Mouse (Mus musculus) heart, postnatal 10 days (tissue): ENCODE data around the gene Wipi2. TPM values are rescaled to one million over a fixed set of nuclear protein-coding genes. Genes with fewer than 3 reads are reported as not detected.
A peak's percentile ranks its signal among the peaks of the same experiment; 100 is the strongest.

Experiments
- DNase-seq, 2 experiments: peaks; one replicate each; pipeline ENCODE4 v3.0.0; 2021
- intact Hi-C: fragments of 180-260 bp; cut with DNase I; formaldehyde crosslinking; loops from one replicate; pipeline ENCODE4 v1.15.1; 2025
- total RNA-seq, 2 experiments: library from RNA; stranded (reverse); gene quantifications; 2 replicates each; pipeline ENCODE4 v1.2.3; 2021

The Wipi2 gene
- total RNA-seq, 2 experiments from 2014 or later = 39.0 to 39.3 TPM

DNA sequence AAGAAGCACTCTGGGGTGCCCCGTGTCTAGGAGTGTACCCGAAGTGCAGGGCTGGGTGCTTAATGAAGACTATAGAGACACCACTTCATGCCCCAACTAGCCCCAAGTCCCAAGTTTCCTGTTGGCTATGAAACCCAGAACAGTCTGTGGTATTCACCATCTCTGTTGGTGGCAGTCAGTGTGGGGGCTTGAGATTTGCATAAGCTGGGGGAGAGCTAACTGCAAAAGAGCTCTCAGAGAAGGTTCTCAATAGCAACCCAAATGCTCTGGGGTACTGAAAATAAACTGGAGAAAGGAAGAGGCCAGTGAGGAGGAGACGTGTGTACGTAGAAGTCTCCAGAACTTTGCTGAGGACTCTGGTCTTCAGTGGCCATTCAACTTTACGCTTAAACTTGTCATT is 55.0 kb downstream of the Wipi2 start:
- intact Hi-C loops = no loop called here
- no peak for DNase-seq

DNA sequence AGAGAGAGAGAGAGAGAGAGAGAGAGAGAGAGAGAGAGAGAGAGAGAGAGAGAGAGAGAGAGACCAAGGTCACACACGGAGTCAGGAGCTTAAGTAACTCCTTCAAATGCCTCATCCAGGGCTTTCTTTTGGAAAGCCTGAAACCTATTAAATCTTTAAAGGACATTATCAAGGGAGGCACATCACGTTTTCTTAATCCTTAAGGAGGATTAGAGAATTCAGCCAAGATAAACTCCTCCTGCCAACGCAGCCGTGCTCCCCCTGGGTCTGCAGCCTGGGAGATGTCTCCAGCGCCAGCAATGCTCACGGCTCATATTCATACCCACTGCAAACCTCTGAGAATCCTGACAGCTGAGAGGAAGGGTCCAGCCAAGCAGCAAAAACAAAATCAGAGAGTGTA is 61.4 kb downstream of the Wipi2 start:
- DNase-seq = no peak
- intact Hi-C loops = no loop called here

DNA sequence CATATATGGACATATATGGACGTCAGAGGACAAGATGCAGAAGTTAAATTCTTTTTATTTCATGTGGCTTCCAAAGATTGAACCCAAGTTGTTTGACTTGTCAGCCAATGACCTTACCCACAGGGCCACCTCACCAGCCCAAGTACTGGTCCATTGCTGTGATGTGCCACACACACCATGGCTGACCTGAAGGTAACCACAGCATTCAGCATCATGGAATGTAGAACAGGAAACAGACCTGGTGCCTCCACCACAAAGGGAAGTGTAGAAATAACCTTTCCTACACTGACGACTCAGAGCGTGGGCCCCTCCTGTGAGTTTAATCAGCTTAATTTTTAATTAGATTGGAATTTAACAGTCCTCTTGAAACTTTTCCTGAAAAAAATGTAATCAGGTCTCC is 62.8 kb downstream of the Wipi2 start:
- intact Hi-C loops = no loop called here
- no peak for DNase-seq

DNA sequence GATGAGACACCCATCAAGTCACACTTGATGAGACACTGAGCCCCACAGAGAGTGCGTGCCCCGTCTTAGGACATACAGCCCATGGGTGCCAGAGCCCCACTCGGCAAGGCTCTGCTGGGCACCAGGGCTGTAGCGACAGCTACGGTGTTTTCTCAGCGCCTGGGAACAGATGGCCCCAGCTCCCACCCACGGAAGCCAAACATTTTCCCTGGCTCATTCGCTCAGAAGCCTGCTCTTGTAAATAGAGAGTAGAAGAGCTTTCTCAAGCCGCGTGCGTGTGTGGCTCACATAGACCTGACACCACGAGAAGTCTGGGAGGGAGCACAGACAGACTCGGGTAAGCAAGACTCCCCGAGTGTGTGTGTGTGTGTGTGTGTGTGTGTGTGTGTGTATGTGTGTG is 64.8 kb downstream of the Wipi2 start, which contains the start of gene Slc29a4:
Gene Slc29a4 (plus strand): TSS at position 265 of the 400 bp plus-strand sequence.
- intact Hi-C loops = no loop called here
- no peak for DNase-seq

DNA sequence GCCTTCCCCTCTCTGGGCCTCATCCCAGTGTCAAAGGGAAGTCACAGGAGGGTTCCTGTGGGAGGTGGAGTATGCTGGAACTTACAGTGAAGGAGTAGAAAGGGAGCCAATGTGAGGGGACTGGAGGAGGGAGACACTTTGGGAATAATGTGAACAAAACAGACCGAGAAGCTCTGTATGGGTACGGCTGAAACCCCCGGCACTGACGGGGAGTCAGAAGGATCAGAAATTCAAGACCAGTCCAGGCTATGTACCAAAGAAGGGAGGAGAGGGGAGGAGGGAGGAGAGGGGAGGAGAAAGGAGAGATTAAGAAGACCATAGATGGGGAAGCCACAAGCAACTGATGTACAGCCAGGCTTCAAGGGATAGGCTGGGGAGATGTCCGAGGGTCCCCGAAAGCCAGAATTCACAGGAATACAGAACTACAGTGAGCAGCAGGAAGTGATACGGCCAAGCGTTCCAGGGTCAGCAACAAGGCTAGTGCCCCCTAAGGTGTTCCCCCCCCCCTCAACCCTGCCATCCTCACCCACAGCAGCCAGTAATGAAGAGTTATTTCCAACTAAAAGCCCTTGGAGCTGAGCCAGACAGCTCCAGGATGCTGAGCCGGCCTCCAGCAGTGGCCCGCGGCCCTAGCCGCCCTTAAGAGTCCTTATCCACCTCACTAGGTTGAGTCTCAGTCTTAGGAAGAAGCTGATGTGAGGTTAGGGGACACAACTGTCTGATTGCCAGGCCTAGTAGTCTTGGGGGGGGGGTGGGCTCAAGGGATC is 65.7 kb downstream of the Wipi2 start:
- DNase-seq = no peak
- intact Hi-C loops = no loop called here

DNA sequence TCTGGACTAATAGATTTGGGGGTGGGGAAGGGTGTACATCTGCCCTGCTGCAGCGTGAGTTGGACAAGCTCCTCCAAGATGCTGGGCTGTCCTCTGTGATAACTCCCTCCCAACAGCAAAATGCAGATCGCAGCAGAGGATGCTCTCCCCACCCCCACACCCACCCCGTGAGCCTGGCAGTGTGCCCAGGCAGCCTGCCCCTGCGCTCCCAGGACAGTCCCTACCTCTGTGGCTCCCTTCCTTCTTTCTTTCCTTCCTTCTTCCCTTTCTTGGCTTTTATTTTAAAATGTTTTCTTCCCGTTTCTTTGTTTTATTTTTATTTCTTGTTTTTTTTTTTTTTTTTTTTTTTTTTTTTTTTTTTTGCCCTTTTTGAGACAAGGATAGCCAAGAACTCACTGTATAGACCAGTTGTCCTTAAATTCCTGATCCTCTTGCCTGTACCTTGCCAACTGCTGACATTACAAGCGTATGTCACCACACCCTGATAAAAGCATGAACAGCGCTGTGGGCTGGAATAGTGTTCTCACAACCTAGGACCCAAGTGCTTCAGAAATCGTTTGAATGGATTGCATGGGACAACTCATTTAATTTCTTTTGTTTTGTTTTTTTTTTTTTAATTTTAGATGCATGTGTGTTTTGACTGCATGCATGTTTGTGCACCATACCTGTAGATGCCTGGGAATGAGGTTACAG is 66.4 kb downstream of the Wipi2 start:
- DNase-seq = no peak
- intact Hi-C loops = no loop called here

DNA sequence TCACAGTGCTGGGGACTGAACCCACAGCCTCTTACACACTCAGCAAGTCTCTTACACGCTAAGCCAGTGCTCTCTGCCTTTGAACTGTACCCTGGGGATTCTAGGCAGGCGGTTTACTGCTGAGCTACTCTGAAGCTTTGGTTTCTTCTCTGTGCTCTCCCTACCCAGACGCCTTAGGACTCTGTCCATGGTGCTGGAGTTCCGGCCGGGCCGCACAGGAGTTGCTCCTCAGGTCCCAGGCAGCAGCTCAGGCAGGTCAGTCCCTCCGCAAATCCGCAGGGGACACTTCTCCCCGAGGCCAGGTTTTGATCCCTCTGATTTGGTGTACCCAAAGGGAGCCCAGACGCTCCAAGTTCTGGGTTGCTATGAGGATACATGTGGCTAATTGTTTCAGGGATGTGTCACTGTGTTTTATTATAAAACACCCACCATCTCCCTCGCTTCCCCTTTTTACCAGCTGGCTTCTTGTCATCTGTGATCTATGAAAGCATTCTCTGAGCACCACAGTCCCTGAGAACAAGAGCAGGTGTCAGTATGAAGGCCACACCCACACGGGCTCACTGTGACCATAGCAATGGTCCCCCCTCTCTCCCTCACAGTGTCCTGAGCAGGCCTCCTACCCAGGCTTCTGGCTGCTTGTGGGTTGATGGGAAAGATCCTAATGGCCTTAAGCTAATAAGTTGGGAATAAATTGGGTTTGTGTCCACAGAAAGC is 67.3 kb downstream of the Wipi2 start:
- DNase-seq = peak; percentile 53 to 74
- intact Hi-C loops = no loop called here

DNA sequence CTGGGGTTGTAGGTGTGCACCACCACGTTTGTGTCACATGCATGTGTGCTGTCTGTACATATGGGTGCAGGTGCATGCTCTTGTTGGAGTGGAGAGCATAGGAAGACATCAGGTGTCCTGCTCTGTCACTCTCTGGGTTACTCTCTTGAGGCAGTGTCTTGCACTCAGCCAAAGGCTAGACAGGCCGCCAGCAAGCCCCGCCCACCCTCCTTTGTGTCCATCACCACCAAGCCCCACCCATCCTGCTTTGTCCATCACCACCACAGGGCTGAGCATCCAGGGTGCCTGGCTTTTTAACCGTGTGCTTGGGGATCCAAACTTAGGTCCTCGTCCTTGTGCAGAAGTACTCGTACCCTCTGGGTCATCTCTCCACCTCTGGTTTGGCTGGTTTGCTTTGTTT is 68.8 kb downstream of the Wipi2 start:
- no peak for DNase-seq
- intact Hi-C loops = no loop called here

DNA sequence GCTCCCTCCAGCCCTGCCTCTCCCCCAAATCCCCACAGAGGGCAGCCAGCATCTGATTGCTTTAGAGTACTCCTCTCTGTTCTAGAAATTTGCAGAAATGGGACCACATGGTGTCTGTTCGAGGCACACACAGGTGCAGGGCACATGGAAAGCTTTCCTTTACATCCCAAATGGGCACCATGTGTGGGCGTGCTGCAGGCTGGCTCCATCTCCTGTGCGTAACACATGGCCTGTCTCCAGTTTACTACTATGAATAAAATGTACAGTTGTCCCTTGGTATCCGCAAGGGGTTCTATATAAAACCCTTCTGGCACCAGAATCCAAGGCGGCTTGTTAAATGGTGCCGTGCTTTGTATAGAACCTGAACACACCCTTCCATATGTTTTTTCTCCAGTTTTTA is 69.4 kb downstream of the Wipi2 start:
- DNase-seq = no peak
- intact Hi-C loops = no loop called here

DNA sequence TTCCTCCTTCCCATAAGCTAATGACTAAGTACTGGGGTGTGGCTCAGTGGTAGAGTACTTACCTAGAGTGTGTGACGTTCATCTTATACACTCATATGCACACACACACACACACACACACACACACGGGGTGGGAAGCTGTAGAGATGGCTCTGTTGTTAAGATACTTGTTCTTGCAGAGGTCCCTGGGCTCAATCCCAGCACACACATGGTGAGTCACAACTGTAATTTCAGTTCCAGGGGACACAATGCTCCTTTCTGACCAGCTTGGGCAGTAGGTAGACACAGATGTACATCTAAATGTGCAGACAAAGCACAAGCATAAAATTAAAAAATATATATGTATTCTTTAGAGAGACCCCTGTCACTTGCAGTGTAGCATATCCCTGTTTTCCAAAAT is 70.2 kb downstream of the Wipi2 start:
- no peak for DNase-seq
- intact Hi-C loops = no loop called here

DNA sequence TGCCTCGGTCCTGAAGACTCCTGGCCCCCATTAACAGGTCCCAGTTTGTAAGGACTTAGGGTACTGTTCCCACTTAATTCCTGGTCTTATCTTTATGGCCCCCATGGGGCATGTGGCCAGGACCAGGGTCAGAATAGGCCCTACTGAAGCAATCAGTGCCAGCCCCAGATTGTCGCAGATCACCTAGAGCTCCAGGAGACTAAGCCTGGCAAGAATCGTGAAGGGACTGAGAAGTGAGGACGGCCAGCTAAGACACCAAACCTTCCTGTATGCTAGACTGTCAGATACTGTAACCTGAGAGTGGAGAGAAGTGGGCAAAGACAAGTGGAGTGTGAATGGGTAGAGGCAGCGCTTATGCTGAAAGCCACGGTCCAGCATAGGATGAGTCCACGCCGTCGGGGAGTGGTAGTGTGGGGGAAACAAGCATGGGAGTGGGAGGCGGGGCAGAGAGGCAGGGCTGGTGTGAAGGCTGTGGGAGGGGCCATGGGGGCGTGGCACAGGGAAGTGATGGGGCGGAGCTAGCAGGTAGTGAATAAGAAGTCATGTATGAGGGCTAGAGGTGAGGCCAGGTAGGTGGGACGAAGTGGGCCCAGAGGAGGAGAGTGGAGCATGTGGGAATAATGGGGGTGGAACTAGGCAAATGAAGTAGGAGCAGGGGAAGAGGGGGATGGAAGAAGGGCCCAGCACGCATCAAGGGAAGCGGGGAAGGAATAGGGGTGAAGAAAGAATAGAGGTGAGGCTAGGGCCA is 73.5 kb downstream of the Wipi2 start:
- DNase-seq = no peak
- intact Hi-C loops = no loop called here

DNA sequence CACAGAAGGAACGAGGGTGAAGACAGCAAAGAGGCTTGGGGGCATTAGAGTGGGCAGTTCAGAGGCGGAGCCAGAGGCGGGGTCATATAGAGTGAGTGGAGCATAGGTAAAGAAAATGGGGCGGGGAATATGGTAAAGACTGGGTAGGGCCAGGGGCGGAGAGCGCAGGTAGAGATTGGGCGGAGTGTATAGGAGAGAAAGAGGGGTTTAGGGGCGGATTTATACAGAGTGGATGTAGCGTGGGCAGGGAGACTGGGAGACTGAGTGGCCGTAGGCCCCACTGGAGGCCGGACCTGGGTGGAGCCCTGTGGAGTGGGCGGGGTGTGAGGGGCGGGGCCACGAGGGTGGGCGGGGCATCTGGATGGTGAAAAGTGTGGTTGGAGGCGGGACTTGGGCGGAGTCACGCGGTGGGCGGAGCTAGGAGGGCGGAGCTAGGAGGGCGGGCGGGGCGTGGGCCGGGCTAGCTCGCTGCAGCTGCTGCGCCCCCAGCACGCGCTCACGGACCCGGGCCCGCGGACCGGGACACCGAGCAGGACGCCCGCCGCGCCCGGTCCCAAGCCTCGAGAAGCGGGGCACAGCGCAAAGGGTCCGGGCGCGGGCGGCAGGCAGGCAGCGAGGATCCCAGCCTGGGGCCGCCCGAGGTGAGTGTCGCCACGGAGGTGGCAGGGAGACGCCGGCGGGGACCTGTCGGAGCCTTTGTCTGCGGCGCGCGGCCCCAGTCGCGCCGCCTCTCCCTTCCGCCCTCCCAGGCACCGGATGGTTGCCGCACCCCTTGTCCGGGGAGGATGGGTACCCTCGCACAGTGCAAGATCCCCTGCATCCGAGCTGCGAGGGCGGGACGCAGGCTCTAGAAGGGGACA is 74.4 kb downstream of the Wipi2 start:
- peak in 1 of 2 experiments; percentile 36 for DNase-seq
- intact Hi-C loops = no loop called here

DNA sequence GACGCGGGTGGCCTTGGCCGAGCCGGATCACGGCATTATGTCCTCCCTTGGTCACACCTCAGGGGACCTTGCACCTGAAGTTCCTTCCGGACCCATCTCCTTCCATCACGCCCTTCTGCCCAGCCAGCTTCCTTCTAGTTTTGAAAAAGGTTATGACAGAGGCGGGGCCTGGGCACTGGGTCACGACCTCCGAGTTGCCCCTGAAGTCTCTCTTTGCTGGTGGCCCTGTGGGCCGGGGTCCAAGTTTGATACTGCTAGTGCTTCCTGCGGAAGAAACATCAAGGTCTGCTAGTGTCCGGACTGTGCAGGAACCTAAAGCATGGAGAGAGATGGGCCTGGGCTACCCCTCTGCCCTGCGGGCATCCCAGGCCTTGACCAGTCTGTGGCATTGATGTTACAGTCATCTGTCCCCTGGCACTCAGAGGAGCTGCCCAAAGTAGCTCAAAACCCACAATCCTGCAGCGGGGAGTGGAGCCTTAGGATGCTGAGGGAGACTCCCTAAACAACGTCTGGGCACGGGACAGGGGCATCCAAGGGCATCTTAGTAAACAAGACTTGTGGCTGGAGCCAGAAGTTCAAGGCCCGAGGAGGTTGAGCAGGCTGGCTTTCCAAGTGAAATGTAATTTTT is 75.1 kb downstream of the Wipi2 start:
- intact Hi-C loops = no loop called here
- DNase-seq = no peak

DNA sequence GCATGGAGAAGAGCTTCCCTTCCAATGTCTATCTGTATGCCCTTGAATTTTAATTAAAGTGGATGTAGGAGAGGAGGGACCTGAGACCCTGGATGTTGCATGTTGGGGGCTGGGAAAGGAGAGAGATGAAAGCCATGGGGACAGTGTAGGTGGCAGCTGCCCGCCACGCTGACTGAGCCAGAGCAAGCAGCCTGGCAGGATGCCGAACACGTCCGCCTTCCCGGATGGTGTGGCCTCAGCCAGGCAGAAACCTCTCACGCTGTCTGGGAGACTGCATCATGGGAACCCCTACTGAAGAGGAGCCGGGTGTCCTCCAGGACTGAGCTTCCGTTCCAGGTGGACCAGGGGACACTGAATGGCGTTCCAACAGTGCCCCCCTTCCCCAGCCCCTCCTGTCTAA is 76.1 kb downstream of the Wipi2 start:
- intact Hi-C loops = no loop called here
- no peak for DNase-seq

DNA sequence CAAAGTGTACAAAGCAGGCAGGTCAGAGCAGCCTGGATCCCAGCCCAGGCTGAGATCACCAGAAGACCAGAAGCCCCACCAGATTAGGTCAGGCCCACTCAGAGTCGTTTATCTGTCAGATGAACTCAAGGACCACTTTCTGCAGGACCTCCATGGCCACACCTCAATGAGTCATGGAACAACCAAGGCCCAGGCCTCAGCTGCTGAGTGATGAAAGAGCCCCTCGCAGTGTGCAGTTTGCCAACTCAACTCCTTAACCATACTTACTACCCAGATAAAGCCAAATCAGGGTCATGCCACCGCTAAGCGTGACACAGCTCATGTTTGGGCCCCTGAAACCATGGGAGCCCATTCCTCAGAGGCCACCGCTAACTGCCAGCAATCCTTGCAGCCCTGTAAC is 80.2 kb downstream of the Wipi2 start:
- intact Hi-C loops = no loop called here
- DNase-seq = no peak

DNA sequence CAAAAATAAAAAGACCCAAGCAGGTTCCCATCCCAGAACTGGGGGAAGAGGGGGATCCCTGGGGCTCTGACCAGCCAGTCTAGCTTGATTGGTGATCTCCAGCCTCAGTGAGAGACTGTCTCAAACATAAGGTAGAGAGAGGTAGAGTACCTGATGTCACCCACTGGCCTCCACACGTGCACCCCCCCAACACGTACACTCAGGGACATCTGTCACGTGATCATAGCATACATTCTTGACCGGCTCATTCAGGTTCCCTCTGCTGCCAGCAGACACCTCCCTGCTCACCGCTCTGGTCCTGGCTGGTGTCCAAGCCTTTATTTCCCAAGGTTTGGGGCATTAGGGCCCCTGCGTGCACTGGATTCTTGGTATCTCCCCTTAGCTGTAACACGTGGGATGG is 81.9 kb downstream of the Wipi2 start:
- DNase-seq = no peak
- intact Hi-C loops = no loop called here

DNA sequence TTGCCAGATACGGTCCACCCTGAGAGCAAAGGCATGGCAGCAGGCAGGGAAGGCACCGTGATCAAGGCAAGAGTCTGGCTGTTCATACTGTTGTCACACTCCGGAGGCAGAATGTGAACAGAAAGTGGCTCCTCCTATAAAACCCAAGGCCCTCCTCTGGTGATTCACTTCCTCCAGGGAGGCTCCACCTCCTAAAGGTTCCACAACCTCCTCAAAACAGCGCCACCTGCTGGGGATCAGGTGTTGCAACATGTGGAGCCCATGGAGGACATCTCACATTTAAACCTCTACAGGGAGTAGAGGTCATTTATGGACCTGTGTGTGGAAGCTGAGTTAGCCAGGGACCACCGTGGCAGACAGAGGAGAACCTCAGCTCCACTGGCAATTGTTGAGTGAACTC is 84.9 kb downstream of the Wipi2 start:
- DNase-seq = no peak
- intact Hi-C loops = no loop called here

DNA sequence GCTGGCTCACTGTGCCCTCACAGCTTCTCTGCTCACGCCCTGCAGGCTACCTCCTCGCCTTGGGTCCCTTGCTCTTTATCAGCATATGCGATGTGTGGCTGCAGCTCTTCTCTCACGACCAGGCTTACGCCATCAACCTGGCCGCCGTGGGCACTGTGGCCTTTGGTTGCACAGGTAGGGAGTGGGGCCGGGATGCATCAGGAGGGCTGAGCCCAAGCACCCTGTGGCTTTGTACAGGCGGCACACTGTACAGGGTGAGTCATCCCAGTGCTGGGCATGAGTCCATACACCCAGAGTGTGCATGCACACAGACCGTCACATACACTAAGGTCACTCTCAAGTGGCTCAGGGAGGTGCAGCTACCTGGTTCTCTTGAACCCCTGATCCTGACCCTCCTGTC is 86.5 kb downstream of the Wipi2 start:
- no peak for DNase-seq
- intact Hi-C loops = no loop called here

DNA sequence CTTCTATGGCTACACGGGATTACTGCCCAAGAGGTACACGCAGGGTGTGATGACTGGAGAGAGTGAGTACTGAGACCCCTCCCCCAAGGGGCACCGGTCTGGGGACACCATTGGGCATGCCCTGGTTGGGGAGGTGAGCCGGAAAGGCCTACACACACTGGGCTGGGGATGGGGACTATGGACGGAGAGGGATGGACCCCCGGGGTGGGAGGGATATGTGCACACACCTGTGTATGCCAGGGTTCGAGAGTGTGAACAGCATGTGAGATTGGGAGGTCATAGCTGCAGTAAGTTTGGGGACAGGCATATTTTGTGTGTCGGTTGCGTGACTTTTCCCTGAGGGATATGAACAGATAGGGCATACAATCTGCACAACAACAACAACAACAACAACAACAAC is 87.6 kb downstream of the Wipi2 start:
- DNase-seq = no peak
- intact Hi-C loops = loop anchor here (1.0 kb wide), 1 partner anchor 41 kb away; no protein-coding TSS in a partner anchor

DNA sequence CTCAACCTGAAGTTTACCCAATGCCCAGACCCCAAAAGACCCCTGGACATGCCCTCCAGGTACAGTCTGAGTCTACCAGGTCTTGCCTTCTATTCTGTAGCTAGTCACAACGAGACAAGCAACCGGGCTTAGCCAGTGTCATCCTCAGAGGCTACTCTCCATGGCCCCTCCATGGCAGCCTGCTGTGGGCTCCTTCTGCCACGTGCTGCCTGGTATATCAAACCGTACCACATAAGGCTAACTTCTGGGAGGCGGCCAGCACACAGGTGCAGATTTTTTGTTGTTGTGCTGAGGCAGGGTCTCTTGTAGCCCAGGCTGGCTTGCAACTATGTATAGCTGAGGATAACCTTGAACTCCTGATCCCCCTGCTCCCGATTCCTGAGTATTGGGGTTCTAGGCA is 88.6 kb downstream of the Wipi2 start:
- intact Hi-C loops = loop anchor here (2.0 kb wide), 1 partner anchor 135 kb away; no protein-coding TSS in a partner anchor

More for the DNA sequence above, 88.6 kb downstream of the Wipi2 start:
- DNase-seq = no peak
